Mouse (Mus musculus) intestine, embryonic 15.5 days (tissue): ENCODE data around the gene Cadm3. TPM values are rescaled to one million over a fixed set of nuclear protein-coding genes. Genes with fewer than 3 reads are reported as not detected.
A peak's percentile ranks its signal among the peaks of the same experiment; 100 is the strongest.

Source experiments
- ATAC-seq: fragments of 200-750 bp; cut with Nextera tagmentation; 2 replicates; pipeline ENCODE4 v1.8.0; 2017; ENCODE audit warnings: moderate TSS enrichment, moderate library complexity
- H3K27ac ChIP-seq: fragments of 300-500 bp; sonication (generic); 2 replicates; pipeline ENCODE4 v1.5.1; 2015; ENCODE audit warnings: mild to moderate bottlenecking, inconsistent platforms
- H3K27me3 ChIP-seq: fragments of 300-500 bp; sonication (generic); replicated peaks from 2 replicates; pipeline ENCODE4 v1.6.1; 2015; ENCODE audit warnings: inconsistent platforms
- H3K36me3 ChIP-seq: fragments of 300-500 bp; sonication (generic); 2 replicates; pipeline ENCODE4 v1.6.1; 2015; ENCODE audit warnings: inconsistent platforms
- H3K4me1 ChIP-seq: fragments of 300-500 bp; sonication (generic); replicated peaks from 2 replicates; pipeline ENCODE4 v1.6.1; 2015; ENCODE audit warnings: inconsistent platforms
- H3K4me2 ChIP-seq: fragments of 300-500 bp; sonication (generic); replicated peaks from 2 replicates; pipeline ENCODE4 v1.6.1; 2015; ENCODE audit warnings: mild to moderate bottlenecking, inconsistent platforms
- H3K4me3 ChIP-seq: fragments of 300-500 bp; sonication (generic); replicated peaks from 2 replicates; pipeline ENCODE4 v1.5.1; 2015; ENCODE audit warnings: inconsistent platforms
- H3K9ac ChIP-seq: fragments of 300-500 bp; sonication (generic); 2 replicates; pipeline ENCODE4 v1.6.1; 2015; ENCODE audit warnings: inconsistent platforms
- H3K9me3 ChIP-seq: fragments of 300-500 bp; sonication (generic); 2 replicates; pipeline ENCODE4 v1.6.1; 2016; ENCODE audit warnings: inconsistent platforms
- WGBS: fragments of 180-500 bp; shearing (Covaris S2); methylation state at CpG from one replicate; pipeline ENCODE4 v1.1.7; 2015; 5-methylcytosine and 5-hydroxymethylcytosine counted together
- polyA plus RNA-seq: library from polyadenylated mRNA; unstranded; fragments of >200 nt; fragmentation: Nextera tagmentation; extraction: Ambion mirVana; gene quantifications from 2 replicates; pipeline ENCODE4 v1.2.1, GENCODE M21; 2015

Cadm3 gene
- polyA plus RNA-seq, 1 experiment from 2014 or later = 2.2 TPM

- Histone ChIP-seq H3K4me2 (no peak overlapping the region), H3K4me3 (no peak overlapping the region)
- no peak for ATAC-seq
Observed at GRCm38 (mm10) chr1:173371586-173371985, 4.1 kb upstream of the Cadm3 start.

DNA sequence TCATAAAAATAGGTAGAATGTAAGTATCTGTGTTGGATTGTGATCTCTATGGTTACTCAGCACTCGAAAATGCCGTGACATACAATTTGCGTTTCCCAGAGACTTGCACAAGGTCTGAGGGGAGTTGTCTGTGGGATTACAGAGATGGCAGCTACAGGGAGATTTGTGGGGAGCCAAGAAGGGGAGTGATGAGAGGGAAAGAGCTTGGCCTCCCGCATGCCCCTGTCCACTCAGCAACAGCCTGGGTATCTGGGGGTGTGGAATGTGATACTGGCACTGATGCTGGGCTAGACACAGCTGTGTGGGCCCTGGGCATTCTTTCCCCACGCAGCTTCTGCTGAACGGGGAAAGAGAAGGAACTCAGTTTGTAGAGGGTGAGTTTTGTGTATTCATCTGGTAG, 3.0 kb upstream of the Cadm3 start:
- no peak for ATAC-seq
- Histone ChIP-seq H3K4me3 (no peak overlapping the region), H3K9me3 (no peaks in the 10 kb centered on the region), H3K27ac (no peak overlapping the region), H3K9ac (no peak overlapping the region), H3K4me1 (peaks cover 14% of the 10 kb centered on the region), H3K36me3 (no peaks in the 10 kb centered on the region), H3K27me3 (peaks cover 29% of the 10 kb centered on the region), H3K4me2 (no peak overlapping the region)
- 68% methylated on average over 6 of the region's 6 CpGs for WGBS

More at GRCm38 (mm10) chr1:173371586-173371985, 4.1 kb upstream of the Cadm3 start:
- H3K9me3 ChIP-seq = no peaks in the 10 kb centered on the region
- peaks cover 20% of the 10 kb centered on the region for H3K27me3 ChIP-seq
- 72% methylated on average over 6 of the region's 6 CpGs for WGBS
- H3K36me3 ChIP-seq = no peaks in the 10 kb centered on the region
- no peak overlapping the region for H3K27ac ChIP-seq
- peaks cover 12% of the 10 kb centered on the region for H3K4me1 ChIP-seq
- H3K9ac ChIP-seq = no peak overlapping the region

DNA sequence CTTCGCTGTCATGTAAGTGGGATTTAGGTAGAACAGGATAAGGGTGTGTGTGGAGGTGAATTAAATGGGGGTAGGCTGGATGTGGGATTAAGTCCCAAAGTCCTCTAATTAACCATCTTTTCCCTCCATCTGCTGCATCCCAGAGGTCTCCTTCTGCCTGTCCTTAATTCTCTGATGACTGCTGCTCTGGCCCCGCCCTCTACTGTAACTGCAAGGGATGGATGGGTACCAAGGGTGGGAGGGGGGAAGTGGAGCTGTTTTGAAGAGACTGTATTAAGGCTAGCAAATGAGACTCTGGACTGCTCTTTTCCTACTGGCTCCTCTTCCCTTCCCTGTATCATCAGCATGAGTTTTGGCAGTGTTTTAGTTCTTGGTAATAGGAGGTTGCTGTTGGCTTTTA, 2.1 kb upstream of the Cadm3 start:
- ATAC-seq = no peak
- no peak overlapping the region for H3K4me2 ChIP-seq
- WGBS = 76% methylated on average over 2 of the region's 2 CpGs
- H3K4me1 ChIP-seq = peaks cover 14% of the 10 kb centered on the region
- no peaks in the 10 kb centered on the region for H3K9me3 ChIP-seq
- H3K9ac ChIP-seq = no peak overlapping the region
- H3K27ac ChIP-seq = no peak overlapping the region
- no peaks in the 10 kb centered on the region for H3K36me3 ChIP-seq
- no peak overlapping the region for H3K4me3 ChIP-seq
- peaks cover 32% of the 10 kb centered on the region for H3K27me3 ChIP-seq

DNA sequence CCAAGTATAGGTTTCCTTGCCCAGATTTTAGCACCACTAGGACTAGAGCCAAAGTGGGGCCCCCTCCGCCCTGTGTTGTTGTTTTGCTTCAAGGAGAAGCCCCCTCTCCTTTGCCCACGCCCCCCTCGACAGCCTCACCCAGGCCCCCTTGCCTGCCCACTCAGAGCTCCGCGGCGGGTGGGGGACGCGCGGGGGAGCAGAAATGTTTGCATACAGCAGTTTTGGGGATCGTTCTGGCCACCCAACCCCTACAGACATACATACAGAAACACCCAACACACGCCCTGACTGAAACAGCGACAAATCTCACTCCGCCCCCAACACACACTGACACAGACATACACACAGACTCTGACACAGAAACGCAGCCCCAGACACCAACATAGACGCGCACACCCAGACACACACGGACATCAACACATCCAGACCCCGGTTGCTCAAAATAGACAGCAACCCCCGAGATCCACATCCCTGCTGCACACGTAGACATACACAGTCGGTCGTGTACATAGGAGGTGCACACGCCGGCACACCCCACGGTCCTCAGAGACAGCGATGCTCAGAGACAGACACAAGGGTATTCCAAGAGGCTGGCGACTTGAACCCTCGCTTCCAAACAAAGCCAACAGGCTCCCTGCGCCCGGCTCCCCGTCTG, 667 bp downstream of the Cadm3 start:
- Histone ChIP-seq H3K9ac (peak overlapping the region; percentile 49), H3K4me3 (peak overlapping the region; percentile 55), H3K27me3 (peaks cover 32% of the 10 kb centered on the region), H3K4me1 (peaks cover 14% of the 10 kb centered on the region), H3K4me2 (peak overlapping the region; percentile 89), H3K36me3 (no peaks in the 10 kb centered on the region), H3K27ac (no peak overlapping the region), H3K9me3 (no peaks in the 10 kb centered on the region)
- under 1% methylated on average over 31 of the region's 31 CpGs for WGBS
- peak; percentile 50 for ATAC-seq

GRCm38 (mm10) chr1:173365970-173366409, 1.5 kb downstream of the Cadm3 start:
- no peak overlapping the region; the same call in 1 of the 2 replicates for H3K4me3 ChIP-seq
- no peaks in the 10 kb centered on the region for H3K36me3 ChIP-seq
- no peaks in the 10 kb centered on the region for H3K9me3 ChIP-seq
- ATAC-seq = peak; percentile 21; the same call in 1 of the 2 replicates
- H3K9ac ChIP-seq = no peak overlapping the region
- peak overlapping the region; percentile 89 for H3K4me2 ChIP-seq
- WGBS = 5% methylated on average over 13 of the region's 13 CpGs
- no peak overlapping the region for H3K27ac ChIP-seq
- H3K4me1 ChIP-seq = peaks cover 14% of the 10 kb centered on the region
- peaks cover 32% of the 10 kb centered on the region for H3K27me3 ChIP-seq

GRCm38 (mm10) chr1:173364125-173364800, 3.2 kb downstream of the Cadm3 start:
- no peak overlapping the region for H3K4me2 ChIP-seq
- no peaks in the 10 kb centered on the region for H3K9me3 ChIP-seq
- H3K4me3 ChIP-seq = no peak overlapping the region
- H3K9ac ChIP-seq = no peak overlapping the region
- H3K27ac ChIP-seq = no peak overlapping the region
- 79% methylated on average over 4 of the region's 4 CpGs for WGBS
- no peak for ATAC-seq
- H3K4me1 ChIP-seq = peaks cover 14% of the 10 kb centered on the region
- H3K36me3 ChIP-seq = no peaks in the 10 kb centered on the region
- H3K27me3 ChIP-seq = peaks cover 29% of the 10 kb centered on the region

- Histone ChIP-seq H3K27ac (no peak overlapping the region), H3K4me2 (no peak overlapping the region), H3K4me3 (no peak overlapping the region), H3K9me3 (no peaks in the 10 kb centered on the region), H3K4me1 (peaks cover 14% of the 10 kb centered on the region), H3K36me3 (no peaks in the 10 kb centered on the region), H3K9ac (no peak overlapping the region), H3K27me3 (peaks cover 23% of the 10 kb centered on the region)
- WGBS = 75% methylated on average over 2 of the region's 2 CpGs
- no peak for ATAC-seq
Observed at GRCm38 (mm10) chr1:173363436-173363835, 4.1 kb downstream of the Cadm3 start.

- H3K9me3 ChIP-seq = no peaks in the 10 kb centered on the region
- no peak overlapping the region for H3K9ac ChIP-seq
- H3K27ac ChIP-seq = no peak overlapping the region
- H3K4me3 ChIP-seq = no peak overlapping the region
- H3K27me3 ChIP-seq = peaks cover 12% of the 10 kb centered on the region
- 23% methylated on average over 6 of the region's 6 CpGs for WGBS
- H3K4me1 ChIP-seq = peaks cover 2% of the 10 kb centered on the region; the same call in 1 of the 2 replicates
- H3K4me2 ChIP-seq = no peak overlapping the region
- H3K36me3 ChIP-seq = no peaks in the 10 kb centered on the region
- ATAC-seq = no peak
Observed at GRCm38 (mm10) chr1:173361651-173362050, 5.8 kb downstream of the Cadm3 start.

GRCm38 (mm10) chr1:173359590-173360290, 7.8 kb downstream of the Cadm3 start:
- WGBS = 72% methylated on average over 4 of the region's 4 CpGs
- H3K4me3 ChIP-seq = no peak overlapping the region
- H3K9me3 ChIP-seq = no peaks in the 10 kb centered on the region
- no peak for ATAC-seq
- no peaks in the 10 kb centered on the region for H3K4me1 ChIP-seq
- H3K9ac ChIP-seq = no peak overlapping the region
- no peak overlapping the region for H3K27ac ChIP-seq
- H3K27me3 ChIP-seq = no peaks in the 10 kb centered on the region
- no peaks in the 10 kb centered on the region for H3K36me3 ChIP-seq
- H3K4me2 ChIP-seq = no peak overlapping the region

GRCm38 (mm10) chr1:173357799-173358198, 9.7 kb downstream of the Cadm3 start:
- H3K27me3 ChIP-seq = no peaks in the 10 kb centered on the region
- 48% methylated on average over 4 of the region's 4 CpGs for WGBS
- ATAC-seq = no peak

GRCm38 (mm10) chr1:173356699-173357098, 10.8 kb downstream of the Cadm3 start:
- no peak overlapping the region for H3K4me2 ChIP-seq
- H3K4me1 ChIP-seq = no peaks in the 10 kb centered on the region
- no peaks in the 10 kb centered on the region for H3K9me3 ChIP-seq
- no peak overlapping the region for H3K9ac ChIP-seq
- WGBS = 85% methylated on average over 2 of the region's 2 CpGs
- H3K27ac ChIP-seq = no peak overlapping the region
- no peak for ATAC-seq
- H3K27me3 ChIP-seq = no peaks in the 10 kb centered on the region
- no peak overlapping the region for H3K4me3 ChIP-seq
- H3K36me3 ChIP-seq = no peaks in the 10 kb centered on the region

More at GRCm38 (mm10) chr1:173357799-173358198, 9.7 kb downstream of the Cadm3 start:
- Histone ChIP-seq H3K27ac (no peak overlapping the region), H3K4me1 (no peaks in the 10 kb centered on the region), H3K9me3 (no peaks in the 10 kb centered on the region), H3K36me3 (no peaks in the 10 kb centered on the region), H3K4me3 (no peak overlapping the region), H3K9ac (no peak overlapping the region), H3K4me2 (no peak overlapping the region)

GRCm38 (mm10) chr1:173355107-173355846, 12.2 kb downstream of the Cadm3 start:
- H3K4me1 ChIP-seq = no peaks in the 10 kb centered on the region
- H3K9me3 ChIP-seq = no peaks in the 10 kb centered on the region
- WGBS = 78% methylated on average over 7 of the region's 7 CpGs
- H3K9ac ChIP-seq = no peak overlapping the region
- no peak overlapping the region for H3K27ac ChIP-seq
- H3K4me3 ChIP-seq = no peak overlapping the region
- H3K36me3 ChIP-seq = no peaks in the 10 kb centered on the region
- H3K4me2 ChIP-seq = no peak overlapping the region
- no peaks in the 10 kb centered on the region for H3K27me3 ChIP-seq
- no peak; the same call in 1 of the 2 replicates for ATAC-seq
